Mouse (Mus musculus): ENCODE measurements around the gene Vmn1r128.
"Not testable (repeated sequence)": the region's sequence is repeated elsewhere in the genome, so short reads cannot be mapped to it uniquely, and the experiment has no call there.

- not testable (repeated sequence) for TF ChIP-seq CTCF (IDR thresholded peaks at IDR 0.05; ENCODE audit: borderline replicate concordance, insufficient read depth, low read depth, low read length); POLR2A (IDR thresholded peaks at IDR 0.05; ENCODE audit: borderline replicate concordance, insufficient read depth, low read length)
These were observed 29.4 kb upstream of the Vmn1r128 start, which contains the start of gene Vmn1r127 for GRCm38 (mm10) chr7:21319761-21320160.
